Comparison of ENCODE assay signal across 13 mouse cellular contexts in the genomic region with DNA sequence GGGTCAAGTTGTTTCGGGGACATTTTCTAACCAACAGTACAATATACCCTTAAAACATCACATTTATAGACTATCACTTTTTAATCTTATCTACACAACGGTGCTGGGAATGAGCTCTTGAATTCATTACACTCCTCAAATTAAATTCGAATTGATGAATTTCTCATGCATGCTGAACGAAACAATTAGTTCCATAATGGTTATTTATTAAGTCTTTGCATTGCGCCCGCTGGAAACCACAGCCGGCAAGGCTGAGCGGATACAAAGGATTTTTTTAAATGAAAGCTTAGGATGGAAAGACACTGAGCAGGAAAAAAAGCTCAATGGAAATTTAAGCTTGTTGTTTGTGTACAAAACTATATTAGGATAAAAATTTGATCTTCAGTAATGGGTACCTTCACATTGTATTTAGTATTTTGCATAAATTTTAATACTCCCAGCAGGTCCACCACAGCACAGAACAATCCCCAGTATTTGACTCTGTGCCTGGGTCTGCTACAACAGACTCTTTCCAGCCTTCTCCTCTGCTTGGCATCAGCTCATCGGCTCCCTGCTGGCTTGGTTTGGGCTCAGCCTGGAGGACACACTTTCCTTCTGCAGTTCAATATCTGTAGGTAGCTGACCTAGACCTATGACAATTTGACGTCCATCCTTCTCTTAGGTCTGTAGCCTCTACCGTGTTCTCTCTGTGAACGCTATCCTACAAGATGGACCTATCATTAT.
A peak's percentile ranks its signal among the peaks of the same experiment; 100 is the strongest.
DNase-seq lines count a peak whose midpoint lies in the region; ATAC-seq lines count a peak whose summit lies in the region.
"Had no signal": no experiment of that assay in that cellular context is flagged by ENCODE, and none has a peak within 500 bp of the region (broad histone marks: within the 10 kb centered on the region; RNA-seq: fewer than 3 reads in every experiment).

No protein-coding gene starts in this region.

- peaks cover 16% of the 10 kb centered on the region for H3K4me1 ChIP-seq in forebrain, embryonic 14.5 days (ENCODE audit: control insufficient read depth, insufficient read depth, low read length)
- H3K4me1 ChIP-seq in midbrain, embryonic 11.5 days (ENCODE audit: control insufficient read depth, insufficient read depth, low read length) = peaks cover 11% of the 10 kb centered on the region
- H3K4me1 ChIP-seq in liver, embryonic 11.5 days (replicated peaks; ENCODE audit: control insufficient read depth, insufficient read depth, low read length) = peaks cover under 1% of the 10 kb centered on the region; the same call in 1 of the 2 replicates

- H3K9me3 ChIP-seq in forebrain, embryonic 14.5 days (replicated peaks; ENCODE audit: control insufficient read depth, low read length) = no peaks in the 10 kb centered on the region
- H3K9me3 ChIP-seq in midbrain, embryonic 11.5 days (ENCODE audit: control insufficient read depth, low read length) = no peaks in the 10 kb centered on the region
- no peaks in the 10 kb centered on the region for H3K9me3 ChIP-seq in liver, embryonic 11.5 days (ENCODE audit: control insufficient read depth, low read length)
- H3K9me3 ChIP-seq: liver, embryonic 13.5 days had no signal

- H3K9ac ChIP-seq in forebrain, embryonic 14.5 days (ENCODE audit: low read length) = no peak overlapping the region
- H3K9ac ChIP-seq in midbrain, embryonic 11.5 days (ENCODE audit: low read length) = no peak overlapping the region
- H3K9ac ChIP-seq in liver, embryonic 11.5 days (ENCODE audit: low read depth, low read length) = no peak overlapping the region
- H3K9ac ChIP-seq: liver, embryonic 13.5 days had no signal

- no peaks in the 10 kb centered on the region for H3K36me3 ChIP-seq in forebrain, embryonic 14.5 days (ENCODE audit: control insufficient read depth, insufficient read depth, low read length)
- H3K36me3 ChIP-seq in midbrain, embryonic 11.5 days (ENCODE audit: control insufficient read depth, insufficient read depth, low read length) = no peaks in the 10 kb centered on the region
- H3K36me3 ChIP-seq in liver, embryonic 11.5 days (ENCODE audit: control insufficient read depth, insufficient read depth, low read length) = no peaks in the 10 kb centered on the region
- H3K36me3 ChIP-seq: liver, embryonic 13.5 days had no signal

- no peak overlapping the region for H3K27ac ChIP-seq in forebrain, embryonic 14.5 days (ENCODE audit: low read depth, low read length)
- H3K27ac ChIP-seq in midbrain, embryonic 11.5 days (ENCODE audit: low read depth, low read length) = peak overlapping the region; percentile 30; the same call in 1 of the 2 replicates
- no peak overlapping the region for H3K27ac ChIP-seq in liver, embryonic 11.5 days (ENCODE audit: low read depth, low read length)
- H3K27ac ChIP-seq: left cerebral cortex, adult 2 months; liver, embryonic 13.5 days had no signal

- ATAC-seq in forebrain, embryonic 14.5 days = no peak; the same call in 1 of the 2 replicates
- peak; percentile 47; the same call in 1 of the 2 replicates for ATAC-seq in midbrain, embryonic 11.5 days (ENCODE audit: low FRiP score)
- no peak for ATAC-seq in liver, embryonic 11.5 days (replicated peaks; ENCODE audit: low FRiP score)

- no peaks in the 10 kb centered on the region for H3K27me3 ChIP-seq in forebrain, embryonic 14.5 days (replicated peaks; ENCODE audit: control insufficient read depth, insufficient read depth, low read length)
- no peaks in the 10 kb centered on the region for H3K27me3 ChIP-seq in midbrain, embryonic 11.5 days (ENCODE audit: control insufficient read depth, insufficient read depth, low read length)
- no peaks in the 10 kb centered on the region for H3K27me3 ChIP-seq in liver, embryonic 11.5 days (replicated peaks; ENCODE audit: control insufficient read depth, insufficient read depth, low read length)
- H3K27me3 ChIP-seq: liver, embryonic 13.5 days had no signal

- WGBS in forebrain, embryonic 14.5 days = 31% methylated on average over 12 of the region's 12 CpGs
- WGBS in midbrain, embryonic 11.5 days = 44% methylated on average over 12 of the region's 12 CpGs
- 61% methylated on average over 12 of the region's 12 CpGs for WGBS in liver, embryonic 11.5 days

- H3K4me3 ChIP-seq in forebrain, embryonic 14.5 days (ENCODE audit: low read depth, low read length) = no peak overlapping the region
- H3K4me3 ChIP-seq in midbrain, embryonic 11.5 days (ENCODE audit: low read depth, low read length) = no peak overlapping the region
- no peak overlapping the region for H3K4me3 ChIP-seq in liver, embryonic 11.5 days (ENCODE audit: low read depth, low read length)
- H3K4me3 ChIP-seq: left cerebral cortex, adult 2 months; liver, embryonic 13.5 days had no signal

- peak; percentile 46 for DNase-seq in left cerebral cortex, postnatal 4 days
- no peak for DNase-seq in left cerebral cortex, postnatal 36 days (ENCODE audit: low spot score in 2 of 2)
- peak; percentile 38 for DNase-seq in forebrain, embryonic 14.5 days (ENCODE audit: low spot score)
- peak; percentile 85 for DNase-seq in midbrain, embryonic 11.5 days (ENCODE audit: low spot score, missing footprints)
- DNase-seq in liver, embryonic 11.5 days (ENCODE audit: low spot score) = no peak
- DNase-seq in urinary bladder, postnatal 4 days (ENCODE audit: low spot score in 2 of 2) = no peak
- DNase-seq in heart, adult 11 months = no peak
- no peak for DNase-seq in urinary bladder, postnatal 14 days (ENCODE audit: low spot score)
- DNase-seq: gastrocnemius, postnatal 25 days; kidney, postnatal 25 days; liver, embryonic 13.5 days; lung, postnatal 36 days had no signal

- intact Hi-C loops in left cerebral cortex, postnatal 4 days (cut with DNase I) = no loop called here
- intact Hi-C loops in left cerebral cortex, postnatal 36 days (cut with DNase I) = no loop called here

- no peak overlapping the region for H3K4me2 ChIP-seq in forebrain, embryonic 14.5 days (ENCODE audit: low read length)
- H3K4me2 ChIP-seq in midbrain, embryonic 11.5 days = no peak overlapping the region
- H3K4me2 ChIP-seq in liver, embryonic 11.5 days = no peak overlapping the region
- H3K4me2 ChIP-seq: liver, embryonic 13.5 days had no signal

Comparison
In these comparisons a context has a peak if more than half of its experiments do, and no peak if none do; other contexts are left out.
1. DNase-seq: peak in left cerebral cortex, postnatal 4 days (single experiment), forebrain, embryonic 14.5 days (single experiment) and midbrain, embryonic 11.5 days (single experiment); none in left cerebral cortex, postnatal 36 days (0 of 2), liver, embryonic 11.5 days (single experiment), urinary bladder, postnatal 4 days (0 of 2), heart, adult 11 months (single experiment) and urinary bladder, postnatal 14 days (single experiment).